Mouse (Mus musculus): Measurements from ENCODE around the gene Olfm2.

Olfm2 gene

DNA sequence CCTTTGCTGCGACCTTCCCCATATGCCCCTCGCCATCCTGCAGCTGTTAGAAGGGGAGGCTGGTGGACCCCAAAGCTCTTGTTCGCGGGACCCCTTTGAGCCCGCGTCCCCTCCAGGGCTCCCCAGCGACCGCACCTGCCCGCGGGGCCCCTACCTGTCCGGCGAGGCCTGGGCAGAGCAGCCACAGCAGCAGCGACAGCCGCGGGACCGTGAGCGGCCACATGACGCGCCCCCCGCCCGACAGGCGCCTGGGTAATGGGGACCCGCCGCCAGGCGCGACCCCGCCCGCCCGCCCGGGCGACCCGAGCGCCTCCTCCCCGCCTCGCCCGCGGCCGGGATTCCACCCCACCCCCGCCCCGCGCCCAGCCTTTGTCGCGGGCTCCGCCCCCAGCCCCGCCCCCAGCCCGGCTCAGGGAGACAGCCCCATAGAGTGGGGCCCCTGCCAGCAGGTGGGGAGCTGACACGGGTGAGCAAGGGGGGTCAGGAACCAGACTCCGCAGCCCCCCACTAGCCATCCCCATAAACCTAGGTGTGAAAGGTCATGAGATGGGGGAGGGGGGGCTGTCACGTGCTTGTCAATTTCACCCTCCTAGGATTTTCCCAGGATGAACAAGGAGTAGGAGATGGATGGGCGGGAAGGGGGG, at the start of gene Olfm2:
Olfm2 (minus strand) TSS at position 333 of the 644 bp plus-strand sequence.
- peak; percentile 28 for DNase-seq

DNA sequence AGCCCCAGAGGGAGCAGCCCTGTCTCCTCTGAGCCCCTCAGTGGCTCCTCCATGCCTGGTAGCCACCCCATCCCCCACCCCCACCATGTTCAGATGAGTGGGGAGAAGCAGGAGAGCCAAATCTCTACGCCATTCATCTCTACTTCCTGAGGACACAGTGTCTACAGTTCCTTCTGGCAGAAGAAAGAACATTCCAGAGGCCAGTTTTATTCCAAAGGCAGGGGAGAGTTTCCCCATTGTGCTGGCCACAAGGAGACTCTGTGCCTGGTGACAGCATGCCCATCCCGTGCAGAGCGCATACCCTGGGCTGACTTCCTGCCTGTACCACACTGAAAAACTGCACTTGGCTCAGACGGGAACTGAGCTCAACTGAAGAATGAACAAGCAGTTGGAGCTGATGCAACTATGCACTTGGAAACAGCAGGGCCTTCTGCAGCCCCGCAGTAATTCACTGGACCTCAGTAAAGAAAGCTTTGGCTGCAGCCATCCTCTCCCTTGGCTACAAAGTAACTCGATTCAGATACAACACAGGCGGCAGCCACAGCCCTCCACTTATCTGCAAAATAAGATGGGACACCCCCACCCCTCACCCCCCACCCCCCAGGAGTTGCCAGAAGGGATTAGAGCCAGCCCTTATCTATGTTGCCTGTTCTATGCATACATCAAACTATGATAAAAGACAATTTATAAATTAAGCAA, 48.1 kb upstream of the Olfm2 start:
- DNase-seq: no peak

DNA sequence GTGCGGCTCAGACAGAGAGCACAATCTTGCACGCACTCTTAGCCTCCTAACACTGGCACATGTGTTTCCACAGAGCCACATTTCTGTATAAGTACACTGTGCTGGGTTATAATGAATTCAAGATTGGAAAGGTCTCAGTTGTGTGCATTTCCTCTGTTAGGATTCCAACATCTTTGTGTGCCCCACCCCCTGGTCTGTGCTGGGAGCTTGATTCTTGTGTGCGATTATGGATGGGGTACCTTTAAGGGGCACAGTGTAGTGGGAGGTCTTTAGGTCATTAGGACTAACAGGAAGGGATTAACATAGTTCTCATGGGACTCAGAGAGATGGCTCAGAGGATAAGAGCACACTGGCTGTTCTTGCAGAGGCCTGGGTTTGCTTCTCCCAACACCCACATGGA, 44.2 kb upstream of the Olfm2 start:
- DNase-seq: no peak

DNA sequence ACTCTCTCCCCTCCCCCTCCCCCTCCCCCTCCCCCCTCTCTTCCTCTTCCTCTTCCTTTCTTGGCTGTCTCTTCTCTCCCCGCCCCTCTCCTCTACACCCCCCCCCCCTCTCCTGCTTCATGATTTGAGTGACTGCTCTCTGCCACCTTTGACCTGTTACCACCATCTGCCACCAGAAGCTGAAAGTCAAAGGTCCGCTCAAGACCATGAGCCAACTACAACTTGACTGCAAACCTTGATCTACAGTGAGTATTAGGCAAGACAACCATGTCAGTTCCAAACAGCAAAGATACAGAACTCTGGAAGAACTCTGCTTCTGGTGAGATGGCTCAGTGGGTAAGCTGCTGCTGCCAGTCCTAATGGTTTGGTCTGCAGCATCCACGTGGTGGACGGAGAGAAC, 43.5 kb upstream of the Olfm2 start:
- DNase-seq: no peak

DNA sequence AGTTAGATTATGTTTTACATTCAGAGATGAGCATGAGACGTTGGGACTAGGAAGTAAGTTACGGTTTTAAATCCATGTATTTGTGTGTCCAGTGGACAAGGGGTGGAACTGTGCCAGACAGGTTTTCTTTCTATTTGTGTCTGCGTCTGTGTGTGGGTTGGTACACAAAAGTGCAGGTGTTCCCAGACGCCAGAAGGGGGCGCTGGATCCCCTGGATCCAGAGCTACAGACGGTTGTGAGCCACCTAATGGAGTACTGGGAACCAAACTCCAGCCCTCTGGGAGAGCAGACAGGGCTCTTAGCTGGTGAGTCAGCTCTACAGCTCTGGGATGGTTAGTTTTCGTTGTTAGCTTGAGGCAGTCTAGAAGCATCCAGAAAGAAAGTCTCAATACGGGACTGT, 41.8 kb upstream of the Olfm2 start:
- no peak for DNase-seq

DNA sequence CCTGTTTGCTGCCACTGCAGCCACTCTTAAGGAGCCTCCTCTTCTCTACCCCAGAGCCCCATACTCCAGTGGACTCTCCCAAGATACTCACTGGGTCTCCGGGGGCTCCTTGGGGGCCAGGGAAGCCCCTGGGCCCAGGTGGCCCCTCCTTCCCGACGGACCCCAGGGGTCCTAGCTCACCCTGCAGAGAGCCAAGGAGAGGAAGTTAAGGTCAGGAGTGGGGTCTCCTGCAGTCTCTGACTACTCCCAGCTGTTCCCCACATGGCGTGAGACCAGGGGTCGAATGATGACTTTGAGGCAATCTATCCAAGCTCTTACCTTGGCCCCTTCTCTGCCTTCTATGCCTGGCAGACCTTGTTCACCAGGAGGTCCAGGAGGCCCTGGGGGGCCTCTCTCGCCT, 38.9 kb upstream of the Olfm2 start:
- no peak for DNase-seq

DNA sequence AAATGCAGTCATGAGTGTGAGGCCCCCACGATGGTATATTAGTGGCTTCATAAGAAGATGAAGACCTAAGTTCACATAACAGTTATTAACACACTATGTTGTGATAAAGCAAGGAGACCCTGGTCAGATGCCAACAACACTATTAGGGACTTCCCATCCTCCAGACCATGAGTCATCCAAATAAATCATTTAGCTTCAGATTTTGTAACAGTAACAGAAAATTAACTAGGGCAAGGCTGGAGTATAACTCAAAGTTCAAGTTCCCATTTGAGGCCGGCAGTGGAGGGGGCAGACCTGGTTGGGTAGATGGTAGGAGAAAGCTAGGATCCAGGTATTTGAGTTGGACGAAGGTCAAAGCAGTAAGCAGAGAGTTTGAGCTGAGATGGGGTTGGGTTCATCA, 35.1 kb upstream of the Olfm2 start:
- DNase-seq: no peak

DNA sequence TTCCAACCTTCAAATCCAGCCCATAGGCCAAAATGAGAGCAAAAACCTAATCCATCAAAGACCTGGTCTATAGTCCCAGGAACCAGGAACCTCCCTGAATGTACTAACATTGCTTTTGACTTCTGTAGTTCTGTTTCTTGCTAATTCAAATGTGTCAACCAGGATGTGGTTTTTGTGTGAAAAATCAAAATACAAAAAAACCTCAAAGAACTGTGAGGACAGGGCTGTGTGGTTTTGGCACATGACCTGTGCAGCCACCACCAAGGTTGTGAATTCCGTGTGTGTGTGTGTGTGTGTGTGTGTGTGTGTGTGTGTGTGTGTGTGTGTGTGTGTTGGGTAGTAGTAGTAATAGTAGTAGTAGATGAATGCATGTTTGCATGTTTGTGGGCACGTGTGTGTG, 19.1 kb upstream of the Olfm2 start:
- no peak for DNase-seq

DNA sequence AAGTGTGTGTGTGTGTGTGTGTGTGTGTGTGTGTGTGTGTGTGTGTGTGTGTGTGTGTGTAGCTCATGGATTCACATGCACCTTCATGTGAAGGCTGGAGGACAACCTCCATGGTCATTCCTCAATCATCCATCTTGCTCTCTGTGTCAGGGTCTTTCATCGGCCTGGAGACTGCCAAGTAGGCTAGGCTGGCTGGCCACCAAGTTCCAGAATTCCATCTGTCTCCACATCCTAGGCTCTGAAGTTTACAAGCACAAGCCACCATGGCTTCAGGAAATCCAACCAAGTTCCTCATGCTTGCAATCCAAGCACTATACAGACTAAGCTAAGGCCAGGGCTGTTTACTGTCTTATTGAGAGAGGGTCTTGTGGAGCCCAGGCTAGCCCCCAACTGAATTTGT, 16.9 kb upstream of the Olfm2 start:
- DNase-seq: no peak

DNA sequence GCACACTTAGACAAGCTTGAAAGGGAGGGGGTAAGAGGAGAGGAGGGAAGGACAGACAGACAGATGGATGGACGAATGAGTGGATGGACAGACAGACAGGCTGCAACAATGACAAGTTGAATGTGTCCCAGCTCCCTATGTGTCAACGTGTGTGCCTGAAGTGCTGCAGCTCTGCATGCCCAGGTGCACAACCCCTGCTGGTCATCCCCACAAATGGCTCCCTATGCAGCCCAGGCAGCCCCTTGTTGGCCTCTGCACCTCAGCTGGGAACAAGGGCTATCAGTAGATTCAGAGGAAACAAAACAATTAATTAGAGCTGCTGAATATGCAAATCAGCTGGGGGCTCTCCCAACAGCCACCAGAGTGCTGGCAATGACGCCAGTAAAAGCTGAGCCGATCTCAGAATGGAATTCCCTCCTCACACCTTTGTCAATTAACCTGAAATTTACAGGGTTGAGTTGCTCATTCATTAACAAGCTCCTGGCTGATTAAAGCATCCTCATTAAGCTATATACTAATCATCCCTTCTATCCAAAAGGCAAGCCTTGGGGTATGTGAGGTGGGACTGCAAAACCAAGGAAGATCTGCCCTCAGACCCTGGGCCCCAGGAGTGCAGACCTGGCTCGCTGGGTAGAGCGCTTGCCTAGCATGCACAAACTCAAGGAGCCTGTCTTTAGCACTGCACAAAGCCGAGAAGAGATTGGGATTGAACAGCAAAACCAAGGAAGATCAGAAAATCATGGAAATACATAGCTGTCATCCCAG, 16.2 kb upstream of the Olfm2 start:
- no peak for DNase-seq

DNA sequence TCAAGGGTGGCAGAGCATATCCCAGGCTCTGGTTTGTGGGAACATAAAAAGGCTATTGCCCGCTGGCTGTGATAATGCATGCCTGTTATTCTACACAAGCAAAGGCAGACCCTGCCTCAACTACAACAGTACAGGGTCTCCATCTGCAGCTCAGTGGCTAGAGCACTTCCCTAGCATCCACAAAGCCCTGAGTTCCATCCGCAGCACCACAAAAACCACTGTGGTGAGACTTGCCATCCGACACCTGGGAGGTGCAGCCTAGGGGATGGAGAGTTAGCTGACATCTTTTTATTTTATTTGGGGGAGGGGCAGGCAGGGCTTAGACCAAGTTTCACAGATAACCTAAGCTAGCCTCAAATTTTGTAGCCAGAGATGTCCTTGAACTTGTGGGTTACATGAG, 15.2 kb upstream of the Olfm2 start:
- no peak for DNase-seq

DNA sequence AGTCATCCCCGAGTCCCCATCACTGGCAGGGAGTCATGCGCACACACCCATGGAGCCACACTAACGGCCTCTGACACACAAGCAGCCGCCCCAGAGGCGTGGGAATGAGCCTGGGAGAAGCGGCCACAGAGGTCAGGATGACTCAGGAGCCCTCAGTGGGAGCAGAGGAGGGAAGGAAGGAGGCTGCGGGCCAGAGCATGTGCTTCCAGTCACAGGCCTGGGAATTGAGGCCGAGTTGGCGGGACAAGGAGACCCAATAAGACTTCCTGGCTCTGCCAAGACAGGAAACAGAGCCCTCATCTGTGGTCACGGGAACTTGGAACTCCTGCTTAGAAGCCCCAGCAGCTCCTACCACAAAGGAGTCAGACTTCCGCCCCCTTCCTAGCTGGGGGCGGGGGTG, 14.7 kb upstream of the Olfm2 start:
- DNase-seq: no peak

DNA sequence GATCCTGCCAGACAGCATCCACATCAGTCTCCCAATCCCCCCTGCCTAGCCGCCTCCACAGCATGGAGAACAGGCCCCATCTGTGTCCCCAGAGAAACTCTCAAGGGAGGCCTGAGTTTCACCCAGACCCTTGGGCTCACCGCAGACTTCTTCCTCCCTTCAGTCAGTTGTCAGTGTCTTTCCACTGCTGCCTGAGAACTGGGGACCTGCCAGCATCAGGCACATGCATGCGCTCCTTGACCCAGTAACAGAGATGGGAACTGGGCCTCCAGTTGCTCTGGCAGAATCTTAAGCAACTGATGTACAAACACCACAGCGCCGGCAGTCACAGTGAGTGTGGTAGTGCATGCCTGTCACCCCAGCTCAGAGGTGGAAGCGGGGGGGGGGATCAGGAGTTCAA, 12.7 kb upstream of the Olfm2 start:
- DNase-seq: no peak

DNA sequence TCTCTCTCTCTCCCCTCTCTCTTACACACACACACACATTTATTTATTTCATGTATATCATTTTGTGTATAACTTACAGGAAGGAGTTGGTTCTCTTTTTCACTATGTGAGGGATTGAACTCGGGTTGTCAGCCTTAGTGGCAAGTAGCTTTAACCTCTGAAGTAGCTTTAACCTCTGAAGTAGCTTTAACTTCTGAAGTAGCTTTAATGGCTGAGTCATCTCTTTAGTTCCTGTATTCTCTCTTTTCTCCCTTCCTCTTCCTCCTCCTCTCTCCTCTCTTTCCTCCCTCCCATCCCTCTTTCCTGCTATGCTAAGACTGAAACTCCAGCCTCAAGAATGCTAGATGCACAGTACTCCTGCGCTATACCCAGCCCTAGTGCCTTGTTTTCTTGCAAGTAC, 12.1 kb upstream of the Olfm2 start:
- no peak for DNase-seq

DNA sequence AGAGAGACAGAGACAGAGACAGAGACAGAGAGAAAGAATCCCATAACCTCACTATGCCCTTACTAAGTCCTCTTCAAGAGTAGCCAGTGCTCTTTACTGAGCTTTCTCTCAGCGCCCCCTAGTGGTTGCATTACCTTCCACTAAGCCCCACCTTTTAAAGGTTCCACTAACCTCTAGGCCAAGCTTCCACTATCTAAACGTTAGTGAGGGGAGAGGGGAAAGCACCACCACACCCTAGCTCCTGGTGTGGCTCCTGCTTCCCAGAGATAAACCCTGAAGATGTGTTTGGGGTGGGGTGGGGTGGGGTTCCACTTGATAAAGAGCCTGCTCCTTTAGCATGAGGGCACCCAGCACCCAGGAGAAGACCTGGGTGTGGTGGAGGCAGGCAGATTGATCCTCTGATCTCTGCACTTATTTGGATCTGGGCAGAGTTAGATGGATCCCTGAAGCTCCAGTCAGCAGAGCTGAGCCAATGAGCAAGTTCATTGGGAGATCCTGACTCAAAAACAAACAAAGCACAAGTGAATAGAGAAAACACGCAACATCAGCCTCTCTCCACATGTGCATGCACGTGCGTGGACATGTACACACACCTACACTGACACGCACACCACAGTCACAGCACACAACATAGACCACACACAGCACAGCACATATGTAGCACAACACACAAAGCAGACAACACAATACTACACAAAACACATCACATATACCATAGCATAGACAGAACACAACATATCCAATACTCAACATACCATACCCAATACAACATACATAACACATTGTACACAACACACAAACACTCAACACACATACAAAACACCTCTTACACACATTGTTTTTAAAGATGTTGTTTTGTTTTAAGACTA, 11.2 kb upstream of the Olfm2 start:
- DNase-seq: peak; percentile 76

DNA sequence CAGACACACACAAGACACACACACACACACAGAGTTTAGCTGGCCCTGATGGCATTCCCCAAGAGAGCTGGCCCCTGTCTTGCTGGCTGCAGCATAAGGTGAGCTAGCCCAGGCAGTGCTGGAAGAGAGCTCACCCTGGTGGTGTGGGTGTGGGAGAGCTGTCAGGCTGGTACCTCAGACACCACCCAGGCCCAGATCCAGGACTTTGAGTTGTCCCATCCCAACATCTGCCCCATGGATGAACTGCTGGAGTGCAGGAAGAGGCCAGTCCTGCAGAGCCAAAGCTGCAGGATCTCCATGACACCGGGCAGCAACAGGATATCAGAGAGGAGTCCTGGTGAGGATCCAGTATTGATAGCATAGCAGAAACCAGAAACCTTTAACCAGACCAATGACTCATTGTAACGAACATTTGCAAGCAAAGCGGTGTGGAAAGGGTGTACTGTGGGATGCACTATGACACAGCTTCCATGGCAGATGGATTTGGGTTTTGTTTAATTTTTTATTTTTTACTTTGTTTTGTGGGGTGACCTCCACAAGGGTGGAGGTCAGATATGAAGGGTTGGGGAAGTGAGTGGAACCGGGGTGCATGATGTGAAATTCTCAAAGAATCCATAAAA, 10.0 kb upstream of the Olfm2 start:
- no peak for DNase-seq

DNA sequence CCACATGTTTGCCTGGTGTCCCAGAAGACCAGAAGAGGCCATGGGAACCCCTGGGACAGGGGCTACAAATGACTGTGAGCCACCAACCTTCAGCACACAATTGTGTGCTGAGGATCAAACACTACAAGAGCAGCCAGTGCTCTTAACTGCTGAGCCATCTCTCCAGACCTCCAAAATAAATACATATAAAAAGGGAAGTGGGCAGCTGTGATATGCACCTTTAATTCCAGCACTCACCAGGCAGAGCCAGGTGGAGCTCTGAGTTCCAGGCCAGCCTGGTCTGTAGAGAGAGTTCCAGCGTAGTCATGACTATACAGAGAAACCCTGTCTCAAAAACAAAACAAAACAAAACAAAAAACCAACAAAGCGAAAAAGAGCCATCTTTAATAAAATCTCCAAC, 8.2 kb upstream of the Olfm2 start:
- no peak for DNase-seq

DNA sequence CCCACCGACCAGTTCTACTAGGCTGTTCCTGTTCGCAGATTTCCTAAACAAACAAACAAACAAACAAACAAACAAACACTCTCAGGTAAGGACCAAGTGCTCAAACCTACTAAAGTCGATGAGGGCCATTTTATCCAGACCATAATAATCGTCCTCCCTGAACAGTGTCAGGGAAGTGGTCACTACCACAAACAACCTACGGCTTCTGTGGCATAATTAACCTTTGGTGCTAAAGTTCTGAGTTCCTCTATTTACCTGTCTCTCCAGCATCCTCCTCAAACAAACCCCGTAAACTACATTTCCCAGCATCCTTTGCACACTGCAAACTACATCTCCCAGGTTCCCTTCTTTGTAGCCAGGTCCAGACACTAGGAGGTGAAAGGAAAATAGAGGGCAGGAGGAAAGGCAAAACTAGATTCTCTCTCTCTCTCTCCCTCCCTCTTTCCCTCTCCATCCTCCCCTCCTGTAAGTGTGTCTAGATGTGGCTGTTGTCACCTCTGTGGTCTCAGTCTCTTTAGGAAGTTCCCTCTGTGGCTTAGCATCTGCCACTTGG, 5.4 kb upstream of the Olfm2 start:
- peak; percentile 28 for DNase-seq

DNA sequence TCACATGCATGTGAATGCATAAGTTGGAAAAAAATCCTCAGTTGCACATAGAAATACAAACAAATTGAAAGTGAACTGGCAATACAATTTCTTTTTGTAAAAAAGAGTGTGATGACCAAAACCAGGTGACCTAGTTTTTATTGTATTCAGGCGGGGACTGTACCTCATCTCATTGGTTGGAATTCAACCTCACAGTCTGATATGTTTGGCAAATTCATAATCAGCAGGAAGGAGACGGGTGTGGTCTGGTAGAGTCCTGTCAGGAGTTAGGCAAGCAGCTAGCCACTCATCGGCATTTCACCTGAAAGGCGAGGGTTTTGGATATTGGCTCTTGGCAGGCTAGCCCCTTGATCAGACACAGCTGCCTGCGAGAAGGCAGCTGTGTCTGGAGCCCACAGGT, 3.1 kb upstream of the Olfm2 start:
- DNase-seq: no peak

DNA sequence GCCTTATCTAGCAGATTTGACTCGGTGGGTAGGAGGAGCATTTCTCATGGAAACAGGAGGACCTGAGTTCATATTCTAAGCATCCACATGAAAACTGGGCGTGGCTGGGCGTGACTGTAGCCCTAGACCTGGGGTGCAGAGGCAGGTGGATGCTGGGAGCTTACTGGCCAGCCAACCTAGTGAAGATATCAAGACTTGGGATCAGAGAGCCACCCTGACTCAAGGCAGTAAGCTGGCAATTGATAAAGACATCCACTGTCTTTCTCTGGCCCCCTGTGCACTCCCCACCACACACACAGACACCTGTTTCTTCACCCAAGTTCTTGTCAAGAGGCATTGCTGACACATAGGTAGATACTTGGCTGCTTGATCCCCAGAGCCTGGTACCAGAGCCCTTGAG, 2.4 kb upstream of the Olfm2 start:
- no peak for DNase-seq

DNA sequence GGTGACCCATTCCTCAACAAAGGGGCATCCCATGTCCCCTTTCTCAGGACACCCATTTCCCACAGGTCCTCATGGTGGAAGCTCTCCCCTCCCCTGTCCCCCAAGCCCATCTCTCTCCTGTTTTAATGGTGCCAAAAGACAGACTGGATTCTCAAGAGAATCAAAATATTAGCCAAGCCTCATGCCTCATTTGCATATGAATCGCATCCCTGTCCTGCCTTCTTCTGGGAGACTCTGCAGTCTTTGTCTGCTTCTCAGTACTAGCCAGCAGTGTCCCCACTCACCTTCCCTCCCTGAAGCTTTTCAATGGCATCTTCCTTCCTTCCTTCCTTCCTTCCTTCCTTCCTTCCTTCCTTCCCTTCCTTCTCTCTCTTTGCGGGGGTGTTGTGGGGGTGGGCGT, 1.5 kb upstream of the Olfm2 start:
- DNase-seq: no peak

DNA sequence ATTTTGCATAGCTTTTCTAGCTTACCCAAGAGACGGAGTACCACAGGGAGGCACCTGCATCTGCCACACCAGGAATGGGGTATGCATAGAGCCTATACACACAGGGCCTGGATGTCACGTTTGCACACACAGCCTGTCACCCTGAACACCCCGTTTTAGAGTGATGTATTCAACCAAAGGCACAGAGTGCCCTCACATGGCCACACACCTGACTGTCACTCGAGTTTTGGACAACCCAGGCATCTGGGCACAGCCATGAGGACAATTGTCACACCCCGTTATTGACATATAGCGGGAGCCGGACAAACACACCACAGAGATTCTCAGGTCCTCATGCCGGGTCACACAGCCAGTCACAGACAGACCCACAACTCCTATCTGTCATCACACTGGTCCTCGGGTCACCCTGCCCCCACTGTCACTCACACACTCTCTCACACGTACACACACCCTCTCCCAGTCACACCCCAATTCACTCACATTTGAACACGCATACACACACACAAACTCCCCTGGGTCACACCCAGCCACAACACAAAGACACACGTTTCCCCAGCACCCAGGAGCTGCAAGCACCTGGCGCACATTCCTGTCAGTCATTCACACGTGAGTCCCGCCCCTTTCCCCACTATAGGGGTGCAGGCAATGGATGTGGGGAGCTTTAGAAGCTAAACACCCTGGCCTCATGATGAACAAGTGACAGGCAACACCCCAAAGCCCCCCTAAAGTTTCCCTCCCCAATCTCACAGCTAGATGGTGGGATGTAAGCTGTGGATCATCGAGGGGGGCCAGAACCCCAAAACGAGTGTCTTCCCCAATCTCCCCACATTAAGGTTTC, 801 bp downstream of the Olfm2 start:
- DNase-seq: no peak
